Mouse (Mus musculus): Measurements from ENCODE around the gene Col4a4.
A peak's percentile ranks its signal among the peaks of the same experiment; 100 is the strongest.

Col4a4 gene

DNA sequence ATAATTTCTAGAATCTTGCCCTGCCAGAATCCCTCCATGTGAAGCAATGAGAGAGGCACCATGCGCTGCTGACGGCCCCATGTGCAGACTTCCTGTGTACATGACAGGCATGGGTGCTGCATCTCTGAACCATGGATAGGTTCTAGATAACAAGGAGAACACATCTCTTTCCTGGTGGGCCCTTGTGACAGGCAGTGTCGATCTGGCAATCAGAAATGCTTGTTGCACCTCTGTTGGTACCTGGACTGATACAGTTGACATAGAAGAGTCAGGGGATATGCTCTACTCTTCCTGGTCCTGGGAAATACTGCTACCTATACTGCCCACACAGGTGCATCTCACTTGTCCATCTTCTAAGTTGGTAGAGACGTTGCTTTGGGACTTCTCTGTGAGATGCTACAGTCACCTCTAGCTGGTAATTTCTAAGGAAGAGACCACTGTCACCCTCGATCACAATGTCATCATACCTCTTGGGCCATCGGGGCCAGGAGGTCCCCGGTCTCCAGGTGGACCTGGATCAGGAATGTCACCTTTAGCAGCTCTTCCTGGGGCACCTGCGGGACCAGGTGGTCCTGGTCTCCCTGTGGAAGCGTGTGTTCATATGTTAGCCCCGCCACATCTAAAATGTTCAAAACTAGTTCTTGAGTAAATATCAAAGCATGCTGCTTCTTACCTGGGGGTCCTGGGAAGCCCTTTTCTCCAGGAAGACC lies 116.0 kb downstream of the Col4a4 start:
- no peak for TF ChIP-seq GATA4 (IDR thresholded peaks at IDR 0.05; ENCODE audit: insufficient replicate concordance, low read length)

DNA sequence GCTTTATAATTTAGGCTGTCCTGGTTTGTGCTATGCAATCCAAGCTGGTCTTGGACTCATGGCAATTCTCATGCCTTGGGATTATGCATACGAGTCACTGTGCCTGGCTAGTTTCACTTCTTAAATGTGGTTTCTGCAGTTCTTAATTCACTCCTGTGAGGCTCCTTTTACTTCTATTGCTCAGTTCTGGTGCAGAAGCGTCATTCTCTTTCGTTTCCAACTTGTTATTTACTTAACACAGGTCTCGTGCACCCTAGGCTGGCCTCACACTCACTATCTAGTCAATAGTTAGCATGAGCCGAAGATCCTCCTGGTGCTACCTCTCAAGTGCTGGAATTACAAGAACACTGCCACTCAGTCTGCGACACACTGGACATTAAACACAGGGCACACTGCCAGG lies 117.8 kb downstream of the Col4a4 start:
- TF ChIP-seq GATA4 (IDR thresholded peaks at IDR 0.05; ENCODE audit: insufficient replicate concordance, low read length) = no peak

DNA sequence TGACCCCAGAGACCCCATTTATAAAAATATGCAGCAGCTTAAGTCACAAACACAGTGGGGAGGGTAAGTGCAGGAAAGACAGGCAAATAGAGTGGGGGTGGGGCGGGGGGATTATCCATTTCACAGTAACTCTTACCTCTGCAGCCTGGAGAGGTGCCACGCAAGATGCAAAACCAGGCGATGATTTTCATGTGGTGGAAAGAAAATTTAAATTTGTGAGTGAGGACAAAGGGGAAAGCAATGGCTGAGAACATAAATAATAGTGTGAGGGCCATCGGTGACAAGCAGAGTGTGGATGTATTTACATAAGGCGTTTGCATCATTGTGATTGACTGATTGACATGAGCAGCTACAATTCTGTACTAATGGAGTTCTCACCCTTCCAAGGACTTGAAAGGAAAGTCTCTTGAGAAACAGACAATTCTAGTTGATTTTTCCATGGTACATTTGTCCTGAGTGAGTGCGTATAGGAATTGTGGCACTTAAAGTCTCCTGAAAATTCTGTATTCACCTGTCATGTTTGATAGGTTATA lies 121.3 kb downstream of the Col4a4 start:
- no peak for TF ChIP-seq GATA4 (IDR thresholded peaks at IDR 0.05; ENCODE audit: insufficient replicate concordance, low read length)

DNA sequence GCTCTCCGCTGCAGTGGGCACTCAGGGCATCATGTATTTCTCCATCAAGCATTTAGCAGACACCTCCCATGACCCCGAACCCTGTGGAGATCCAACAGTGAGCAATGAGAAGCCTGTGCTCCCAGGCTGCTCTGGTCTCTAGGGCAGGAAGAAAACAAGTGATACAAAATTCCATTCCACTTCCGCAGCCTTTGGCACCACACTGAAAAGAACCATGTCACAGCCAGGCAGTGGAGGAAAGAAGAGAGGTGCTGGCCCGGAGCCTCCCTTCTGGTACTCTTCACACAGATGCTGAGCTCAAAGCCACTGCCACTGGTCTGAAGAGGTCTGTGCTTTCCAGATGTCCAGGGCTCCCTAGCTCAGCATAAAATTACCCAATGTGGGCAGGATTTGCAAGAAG lies 125.6 kb downstream of the Col4a4 start:
- TF ChIP-seq GATA4 (IDR thresholded peaks at IDR 0.05; ENCODE audit: insufficient replicate concordance, low read length) = no peak

DNA sequence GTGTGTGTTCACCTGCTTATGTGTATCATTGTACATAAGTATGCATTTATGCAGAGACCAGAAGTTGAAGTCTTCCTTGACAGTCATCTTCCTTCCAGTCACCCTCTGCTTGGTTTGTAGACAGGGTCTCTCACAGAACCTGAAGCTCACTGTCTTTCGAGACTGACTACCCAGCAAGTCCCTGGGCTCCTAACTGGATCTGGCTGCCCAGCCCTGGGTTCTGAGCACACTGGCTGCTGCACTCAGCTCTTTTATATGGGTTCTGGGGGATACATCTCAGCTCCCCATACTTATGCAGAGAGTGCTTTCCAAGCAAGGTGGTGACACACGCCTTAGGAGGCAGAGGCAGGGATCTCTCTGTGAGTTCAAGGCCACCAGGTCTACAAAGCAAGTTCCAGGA lies 126.7 kb downstream of the Col4a4 start:
- no peak for TF ChIP-seq GATA4 (IDR thresholded peaks at IDR 0.05; ENCODE audit: insufficient replicate concordance, low read length)

DNA sequence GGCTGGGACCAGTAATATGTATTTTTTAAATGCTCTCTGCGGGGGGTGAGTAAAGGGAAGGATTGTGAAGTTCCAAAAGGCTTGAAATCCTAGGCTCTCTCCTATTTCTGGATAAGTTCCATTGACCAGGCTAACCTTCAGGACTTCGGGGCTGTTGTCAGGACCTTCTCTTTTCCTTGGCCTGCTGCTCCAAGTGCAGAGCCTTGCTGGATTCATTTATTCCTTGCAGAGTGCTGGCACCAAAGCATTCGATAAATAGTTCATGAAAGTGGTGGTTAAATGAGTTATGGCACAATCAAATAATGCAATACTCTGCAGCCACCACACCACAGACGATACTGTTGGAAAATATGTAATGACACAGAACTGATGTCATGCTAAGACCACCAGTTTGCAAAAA lies 127.3 kb downstream of the Col4a4 start:
- TF ChIP-seq GATA4 (IDR thresholded peaks at IDR 0.05; ENCODE audit: insufficient replicate concordance, low read length) = no peak

DNA sequence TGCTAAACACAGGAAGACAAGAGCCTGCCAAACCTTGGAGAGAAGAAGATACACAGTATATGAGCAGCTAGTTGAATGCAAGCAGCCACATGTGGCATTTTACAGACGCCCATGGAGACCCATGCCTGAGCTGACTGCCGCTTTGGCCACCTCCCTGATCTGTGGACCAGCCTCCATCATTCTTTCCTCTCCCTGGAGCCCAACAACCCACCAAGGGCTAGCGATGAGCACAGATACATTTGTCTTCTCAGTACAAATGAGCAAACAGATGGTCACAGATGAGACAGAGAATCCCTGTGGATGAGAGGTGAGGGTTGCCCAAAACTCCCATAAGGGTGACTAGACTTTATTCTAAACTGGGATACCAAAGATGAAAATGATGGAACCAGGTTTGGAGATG lies 132.6 kb downstream of the Col4a4 start:
- TF ChIP-seq GATA4 (IDR thresholded peaks at IDR 0.05; ENCODE audit: insufficient replicate concordance, low read length) = no peak

DNA sequence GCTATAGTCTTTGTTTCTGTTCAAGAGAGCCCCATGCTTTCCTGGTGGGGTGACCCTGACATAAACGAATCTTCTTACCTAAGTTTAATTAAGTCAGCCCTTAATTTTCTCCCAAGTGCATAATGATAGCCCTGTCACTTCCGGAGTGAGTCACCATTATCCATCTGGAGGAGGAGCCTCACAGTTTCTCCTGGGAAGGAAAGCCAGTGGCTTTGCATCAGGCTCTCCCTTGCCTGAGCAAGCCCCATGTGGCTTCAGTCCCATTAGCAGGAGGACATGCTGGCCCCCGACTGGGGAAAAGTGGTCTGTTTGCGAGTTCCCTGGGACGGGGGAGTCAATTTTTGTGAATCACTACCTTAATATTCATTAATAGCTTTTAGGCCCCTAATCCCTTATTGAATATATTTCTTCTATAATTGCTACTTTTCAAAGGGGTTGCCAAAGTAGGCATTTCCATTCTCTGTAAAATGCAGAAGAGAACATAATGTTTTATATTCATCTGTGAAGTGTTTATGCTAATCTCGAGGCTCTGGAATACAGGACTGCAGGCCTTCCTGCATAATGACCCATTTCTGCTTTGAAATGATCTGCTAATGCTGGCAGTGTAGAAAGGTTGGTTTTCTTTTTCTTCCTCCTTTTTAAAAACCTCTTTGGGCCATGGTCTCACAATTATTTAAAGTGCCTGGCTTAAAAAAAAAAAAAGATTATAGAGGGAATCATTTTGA lies 134.6 kb downstream of the Col4a4 start:
- no peak for TF ChIP-seq GATA4 (IDR thresholded peaks at IDR 0.05; ENCODE audit: insufficient replicate concordance, low read length)

DNA sequence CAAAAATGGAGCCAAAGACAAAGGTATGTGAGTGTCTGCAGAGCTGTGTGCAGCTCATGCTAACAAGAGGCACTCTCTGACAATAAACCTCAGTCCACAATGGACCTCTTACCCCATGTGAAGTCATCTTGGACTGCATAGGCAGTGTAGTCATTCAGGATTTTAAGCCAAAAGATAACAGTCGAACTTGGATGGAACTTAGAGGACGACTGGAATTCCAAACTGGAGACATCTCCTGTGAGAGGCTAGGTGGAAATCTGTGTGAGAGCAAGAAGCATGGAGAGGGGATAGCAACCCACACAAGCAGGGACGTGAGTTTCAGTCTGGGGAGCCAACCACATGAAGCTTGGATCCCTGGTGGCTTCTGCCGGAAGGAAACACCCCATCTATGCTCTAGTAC lies 136.8 kb downstream of the Col4a4 start:
- no peak for TF ChIP-seq GATA4 (IDR thresholded peaks at IDR 0.05; ENCODE audit: insufficient replicate concordance, low read length)

DNA sequence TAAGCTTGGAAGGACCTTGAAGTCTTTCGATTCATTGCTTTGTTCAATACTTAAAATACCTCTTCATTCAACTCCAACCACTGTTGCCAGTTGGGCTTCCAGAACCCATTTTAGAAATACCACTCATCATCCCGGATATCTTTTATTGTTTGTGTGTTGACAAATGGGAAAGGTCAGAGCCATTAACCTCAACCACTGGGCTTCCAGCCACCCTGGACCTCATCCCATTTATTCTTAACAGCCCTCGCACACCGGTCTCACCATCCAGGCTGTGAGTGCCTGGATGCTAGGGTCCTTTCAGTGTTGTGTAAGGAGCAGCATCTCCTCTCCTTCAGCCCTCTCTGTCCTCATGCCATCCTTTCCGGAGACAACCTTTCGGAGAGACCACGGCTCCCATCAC lies 140.6 kb downstream of the Col4a4 start:
- no peak for TF ChIP-seq GATA4 (IDR thresholded peaks at IDR 0.05; ENCODE audit: insufficient replicate concordance, low read length)

DNA sequence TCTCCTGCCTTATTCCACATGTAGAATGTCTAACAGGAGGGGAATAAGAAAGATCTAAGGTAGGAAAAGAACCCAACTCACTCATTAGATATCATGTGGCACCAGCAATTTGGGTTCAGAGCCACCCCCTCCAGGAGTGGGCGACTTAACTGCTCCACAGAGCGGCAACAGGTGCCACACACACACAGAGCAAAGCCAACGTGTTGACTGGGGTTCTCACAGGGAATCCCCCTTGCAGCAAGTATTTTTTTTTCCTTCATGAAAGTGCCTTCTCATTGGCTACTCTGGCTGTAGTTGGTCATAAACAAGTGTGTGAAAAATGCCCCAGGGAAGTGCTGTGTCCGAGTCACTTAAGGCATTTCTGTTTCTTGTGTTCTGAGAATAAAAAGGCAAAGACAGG lies 143.1 kb downstream of the Col4a4 start:
- no peak for TF ChIP-seq GATA4 (IDR thresholded peaks at IDR 0.05; ENCODE audit: insufficient replicate concordance, low read length)

DNA sequence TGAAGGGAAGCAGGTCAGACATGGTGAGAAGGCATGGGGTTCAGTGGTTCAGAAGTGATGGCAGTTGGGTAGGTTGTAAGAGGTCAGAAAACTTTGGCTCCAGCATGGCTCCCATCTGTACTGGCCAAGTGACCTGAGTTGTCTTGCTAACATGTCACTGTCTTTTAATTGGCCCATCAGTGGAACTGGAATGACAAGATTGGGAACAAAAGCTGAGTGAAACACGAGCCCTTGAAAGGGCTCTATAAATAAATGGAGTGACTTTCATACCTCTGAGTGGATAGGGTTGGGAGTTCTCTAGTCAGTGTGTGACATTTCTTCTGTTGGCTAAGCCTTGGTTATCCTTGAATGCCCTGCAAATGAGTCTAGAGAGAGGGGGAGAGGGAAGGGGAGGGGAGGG lies 146.5 kb downstream of the Col4a4 start:
- no peak for TF ChIP-seq GATA4 (IDR thresholded peaks at IDR 0.05; ENCODE audit: insufficient replicate concordance, low read length)

DNA sequence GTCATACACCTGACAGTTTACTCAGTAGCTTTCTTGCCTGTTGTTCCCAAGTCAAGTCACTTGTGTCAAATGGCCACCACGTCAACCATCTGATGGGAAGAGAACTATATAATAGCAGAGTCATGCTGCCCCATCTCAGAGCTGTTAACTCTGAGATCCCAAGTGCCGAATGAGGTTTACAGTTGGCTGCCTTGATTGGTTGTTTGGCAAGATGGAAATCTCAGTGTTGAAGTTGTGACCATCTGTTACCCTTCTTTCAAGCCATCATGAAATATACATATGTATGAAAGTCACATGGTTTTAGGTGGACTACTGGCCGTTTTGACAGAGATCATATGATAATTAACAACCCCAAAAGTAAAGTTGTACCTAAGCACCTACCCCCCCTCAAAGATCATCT lies 149.4 kb downstream of the Col4a4 start:
- no peak for TF ChIP-seq GATA4 (IDR thresholded peaks at IDR 0.05; ENCODE audit: insufficient replicate concordance, low read length)

DNA sequence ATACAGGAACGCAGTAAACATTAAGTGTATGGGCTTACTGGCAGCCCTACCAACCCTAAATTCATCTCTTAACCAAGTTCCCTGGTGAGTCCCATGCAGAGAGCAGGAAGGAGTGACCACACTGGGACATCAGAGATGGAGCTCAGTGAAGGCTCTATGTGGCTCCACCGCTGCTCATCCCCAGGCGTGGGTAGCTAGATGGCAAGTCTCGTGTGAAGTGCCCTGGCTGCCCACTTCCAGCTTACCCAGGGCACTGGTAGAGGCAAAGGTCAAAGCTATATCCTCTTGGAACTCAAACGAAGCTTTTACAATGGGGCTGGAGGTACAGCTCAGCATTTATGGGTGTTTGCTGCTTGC lies 153.0 kb downstream of the Col4a4 start:
- no peak for TF ChIP-seq GATA4 (IDR thresholded peaks at IDR 0.05; ENCODE audit: insufficient replicate concordance, low read length)

DNA sequence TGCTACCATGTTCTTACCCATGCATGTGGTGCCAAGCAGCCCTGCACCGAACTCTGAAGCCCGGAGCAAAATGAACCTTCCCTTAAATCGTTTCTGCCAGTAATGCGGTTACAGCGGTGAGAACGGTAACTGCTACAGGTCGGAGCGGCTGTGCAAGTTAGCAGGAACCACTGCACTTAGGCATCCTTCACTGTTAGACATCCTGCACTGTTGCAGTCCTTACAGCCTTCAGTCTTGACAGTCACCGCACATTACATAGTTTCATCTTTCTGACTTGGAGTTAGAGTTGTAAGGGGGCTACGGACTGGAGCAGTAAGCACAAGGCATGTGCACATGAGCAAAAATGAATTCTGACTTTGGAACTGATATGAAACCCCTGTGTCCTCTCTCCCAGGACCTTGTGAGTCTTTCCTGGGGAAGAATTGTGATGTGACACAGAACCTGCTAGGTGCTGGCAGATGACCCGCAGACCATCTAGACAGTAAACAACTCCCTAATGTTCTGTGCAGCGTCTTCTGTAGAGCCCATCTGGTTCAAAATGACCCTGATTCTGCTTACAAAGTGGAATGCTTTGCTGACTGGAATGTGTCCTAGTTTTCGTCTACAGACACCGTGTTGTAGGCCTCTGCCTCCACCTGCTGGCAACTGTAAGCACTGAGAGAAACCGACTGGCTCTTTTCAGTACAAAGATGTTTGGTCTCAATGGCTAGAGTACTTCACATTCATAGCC lies 153.6 kb downstream of the Col4a4 start:
- no peak for TF ChIP-seq GATA4 (IDR thresholded peaks at IDR 0.05; ENCODE audit: insufficient replicate concordance, low read length)

DNA sequence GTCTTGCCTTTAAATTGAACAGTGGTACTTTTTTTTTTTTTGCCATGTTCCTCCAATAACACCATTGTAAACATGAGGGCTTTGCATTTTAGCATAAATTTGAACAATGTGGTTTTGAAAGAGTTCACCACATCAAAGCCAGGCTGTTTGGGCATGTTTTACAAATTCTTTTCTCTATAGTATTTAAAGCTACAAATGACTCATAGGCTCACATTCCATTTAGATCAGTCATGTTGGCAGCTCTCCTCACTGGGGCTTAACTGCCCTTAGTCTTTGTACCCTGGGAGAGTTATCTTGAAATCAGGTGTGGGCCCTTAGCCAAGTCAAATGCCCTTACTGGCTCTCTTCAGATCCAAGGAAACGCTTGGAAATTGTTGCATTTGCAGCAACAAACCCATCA lies 157.6 kb downstream of the Col4a4 start:
- TF ChIP-seq GATA4 (IDR thresholded peaks at IDR 0.05; ENCODE audit: insufficient replicate concordance, low read length) = peak; percentile 25; the same call in 1 of the 2 replicates

Measured in liver, adult (tissue).